Mouse (Mus musculus) myocyte (in vitro differentiated cells): ENCODE measurements around the gene Usp24.

Source experiments
- CEBPB ChIP-seq: IDR thresholded peaks from 2 replicates; pipeline ENCODE4 v1.6.1; 2011; ENCODE audit warnings: mild to moderate bottlenecking, moderate library complexity; ENCODE audit not compliant: poor library complexity, insufficient read depth, severe bottlenecking
- MAX ChIP-seq: IDR thresholded peaks from one replicate; pipeline ENCODE4 v1.6.1; 2011; ENCODE audit warnings: low read depth, mild to moderate bottlenecking, control low read depth
- MYOD1 ChIP-seq, 3 experiments: IDR thresholded peaks; one replicate each; pipeline ENCODE4 v1.6.1; 2011; ENCODE audit warnings: control low read depth in 2 of 3, low read depth in 2 of 3, mild to moderate bottlenecking in 2 of 3, moderate library complexity in 1 of 3; ENCODE audit not compliant: insufficient read length in 2 of 3, control insufficient read depth in 1 of 3
- POLR2A ChIP-seq: IDR thresholded peaks from one replicate; pipeline ENCODE4 v1.6.1; 2011; ENCODE audit warnings: low read depth, mild to moderate bottlenecking, control low read depth, moderate library complexity; ENCODE audit not compliant: insufficient read length
- POLR2AphosphoS2 ChIP-seq: IDR thresholded peaks from one replicate; pipeline ENCODE4 v1.6.1; 2011; ENCODE audit warnings: low read depth, control low read depth; ENCODE audit not compliant: insufficient read length
- SRF ChIP-seq: IDR thresholded peaks from one replicate; pipeline ENCODE4 v1.6.1; 2011; ENCODE audit warnings: low read depth; ENCODE audit not compliant: control insufficient read depth, insufficient read length

GRCm38 (mm10) chr4:106314291-106314690 lies 1.7 kb upstream of the Usp24 start:
- TF ChIP-seq POLR2AphosphoS2 (no peak), POLR2A (no peak), MYOD1 (IDR thresholded peaks at IDR 0.05; ENCODE audit: control insufficient read depth in 1 of 3, insufficient read length in 2 of 3, low read depth in 2 of 3) (no peak), MAX (no peak), SRF (no peak), CEBPB (no peak)
